Mouse (Mus musculus) T-helper 2 cell (primary cell): ENCODE results near the gene Ago4.
"Not testable (repeated sequence)": the region's sequence is repeated elsewhere in the genome, so short reads cannot be mapped to it uniquely, and the experiment has no call there.

Experiments
- in situ Hi-C: fragments of 300-600 bp; cut with MboI, MseI; formaldehyde crosslinking; loops from one replicate; pipeline ENCODE4 v1.15.1; 2025; ENCODE audit warnings: high pct_unique_total_duplicates

Gene Ago4

DNA sequence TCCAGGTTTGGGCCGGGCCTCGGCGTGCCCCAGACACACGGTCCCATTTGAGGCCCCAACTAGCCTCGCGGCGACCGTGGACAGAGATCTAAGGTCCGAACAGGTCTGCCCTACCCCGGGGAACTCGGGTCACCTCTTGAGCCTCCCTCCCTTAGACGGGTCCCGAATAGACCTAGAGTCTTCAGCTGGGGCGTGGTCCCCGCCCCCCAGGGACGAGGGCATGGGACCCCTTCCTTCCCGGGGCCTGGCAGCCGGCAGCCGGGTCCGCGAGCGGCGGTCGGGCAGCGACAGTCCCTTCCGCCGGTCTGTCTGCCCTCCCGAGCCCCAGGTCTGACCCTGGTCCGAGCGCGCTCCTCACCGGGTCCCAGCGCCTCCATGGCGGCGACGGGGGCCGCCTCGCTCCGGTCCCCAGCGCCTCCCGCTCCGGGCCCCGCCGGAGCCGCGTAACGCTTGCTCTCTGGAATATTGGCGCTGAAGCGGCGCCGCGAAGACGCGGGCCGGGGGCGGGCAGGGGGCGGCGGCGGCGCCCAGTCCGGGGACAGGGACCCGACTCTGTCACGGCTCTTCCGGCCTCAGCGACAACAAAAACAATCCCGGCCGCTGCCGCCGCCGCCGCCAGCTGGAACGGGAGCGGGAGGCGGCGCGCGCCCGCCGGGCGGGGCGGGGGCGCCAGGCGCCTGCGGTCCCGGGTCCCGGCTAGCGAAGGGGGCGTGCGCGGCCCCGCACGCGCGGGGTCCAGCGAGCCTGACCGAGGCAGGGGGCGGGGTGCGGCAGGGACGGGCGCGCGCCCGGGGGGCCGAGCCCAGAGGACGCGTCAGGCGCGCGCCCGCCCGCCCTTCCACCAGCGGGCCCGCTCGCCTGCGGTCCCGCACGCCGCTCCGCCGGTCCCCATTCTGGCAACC is at the start of gene Ago4:
Gene Ago4, minus strand, starts transcription at position 646 of the 902 bp plus-strand sequence.
- in situ Hi-C loops, result no loop called here

GRCm38 (mm10) chr4:126579077-126579476 is 45.8 kb upstream of the Ago4 start:
- in situ Hi-C loops, result no loop called here

DNA sequence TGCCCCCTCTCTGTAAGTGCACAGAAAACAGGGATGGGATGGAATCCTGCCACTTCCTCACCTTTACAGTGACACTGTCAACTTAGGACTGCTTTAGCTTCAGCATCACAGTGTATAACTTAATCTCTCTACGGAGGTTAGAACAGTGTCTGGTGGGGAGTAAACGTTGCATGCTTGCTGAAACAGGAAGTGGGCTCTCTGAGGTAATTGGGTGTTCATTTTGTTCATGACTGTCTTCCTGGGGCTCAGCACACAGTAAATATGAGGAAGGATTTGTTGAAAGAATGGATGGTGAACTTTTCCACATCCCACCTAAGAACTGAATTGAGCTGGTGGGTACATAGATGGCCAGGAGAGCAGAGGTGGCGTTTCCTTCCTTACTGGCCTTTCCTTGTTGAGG is 44.6 kb upstream of the Ago4 start:
- in situ Hi-C loops, result no loop called here

- in situ Hi-C loops, result no loop called here
These were observed 43.0 kb upstream of the Ago4 start for GRCm38 (mm10) chr4:126576281-126576680.

- in situ Hi-C loops, result no loop called here
These were observed 36.5 kb upstream of the Ago4 start for GRCm38 (mm10) chr4:126569783-126570182.

DNA sequence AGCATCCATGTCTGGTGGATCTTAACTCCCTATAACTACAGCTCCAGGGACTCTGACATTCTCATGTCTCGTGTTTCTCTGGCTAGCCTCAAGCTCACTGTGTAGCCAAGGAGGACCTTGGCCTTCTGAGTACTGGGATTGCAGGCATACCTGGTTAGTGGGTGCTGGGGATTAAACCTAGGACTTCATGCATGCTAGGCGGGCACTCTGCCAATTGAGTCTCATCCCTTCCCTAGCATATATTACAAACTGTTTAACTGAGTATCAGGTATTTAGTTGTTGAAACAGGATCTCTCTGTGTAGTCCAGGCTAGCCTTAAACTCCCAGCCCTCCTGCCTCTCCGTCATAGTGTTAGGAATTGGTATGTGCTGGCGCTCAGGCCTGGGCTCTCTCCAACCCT is 34.0 kb upstream of the Ago4 start:
- in situ Hi-C loops, result no loop called here

DNA sequence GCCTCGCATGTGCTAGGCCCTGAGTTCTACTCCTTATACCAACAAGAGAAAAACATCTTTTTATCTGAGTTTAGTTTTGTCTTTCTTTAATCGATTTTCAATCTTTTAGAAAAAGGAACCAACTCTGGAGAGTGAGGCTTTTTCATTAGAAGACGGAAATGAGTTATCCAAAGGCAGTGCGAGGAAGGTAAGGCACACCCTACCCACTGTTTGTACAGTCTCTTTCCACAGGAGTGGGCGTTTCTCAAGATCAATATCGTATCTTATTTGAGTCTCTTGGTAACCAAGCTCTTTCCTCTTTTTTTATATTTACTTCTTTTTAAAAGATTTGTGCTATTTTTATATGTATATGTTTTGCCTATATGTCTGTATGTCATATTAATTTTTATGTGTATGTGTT is 30.5 kb upstream of the Ago4 start:
- in situ Hi-C loops, result no loop called here

DNA sequence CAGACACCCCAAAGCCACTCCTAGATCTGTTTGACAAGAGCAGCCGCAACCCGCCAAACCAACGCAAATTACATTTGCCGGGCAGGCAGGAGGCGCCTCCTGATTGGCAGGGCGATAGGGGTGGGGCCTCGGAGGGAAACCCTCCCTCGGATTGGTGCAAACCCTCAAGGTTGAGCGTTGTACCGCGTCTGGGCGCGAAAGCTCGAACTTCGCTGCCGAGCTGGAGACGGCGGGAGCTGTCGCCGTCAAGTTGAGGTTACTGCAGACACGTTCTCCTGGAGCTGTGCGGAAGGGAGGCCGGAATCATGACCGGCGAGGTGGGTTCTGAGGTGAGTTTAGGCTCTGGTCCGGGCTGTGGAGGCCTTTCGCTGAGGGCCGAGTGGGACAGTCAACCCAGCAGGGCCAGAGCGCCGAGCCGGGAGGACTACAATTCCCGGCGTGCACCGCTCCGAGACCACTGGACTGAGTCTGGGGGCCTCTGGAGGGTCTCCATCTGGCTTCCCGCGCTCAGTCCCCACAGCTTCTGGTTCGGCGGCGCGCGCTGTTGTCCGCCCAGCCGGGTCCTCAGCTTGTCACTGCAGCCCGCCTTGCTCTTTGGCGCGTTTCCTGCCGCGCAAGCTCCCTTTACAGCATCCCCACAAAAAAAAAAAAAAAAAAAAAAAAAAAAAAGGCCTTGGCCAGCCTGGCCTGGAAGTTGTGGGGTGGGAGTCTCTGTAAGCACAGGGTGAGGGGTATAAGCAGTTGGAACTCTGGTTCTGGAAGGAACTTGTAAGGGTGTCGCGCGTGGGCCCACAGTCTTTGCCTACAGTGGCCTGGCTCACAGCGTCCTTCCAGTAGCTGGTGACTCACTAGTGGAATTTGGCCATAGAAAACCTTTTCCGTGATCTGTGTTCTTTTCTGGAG is 23.8 kb upstream of the Ago4 start, which contains the start of gene Clspn:
Gene Clspn, plus strand, starts transcription at position 127 of the 903 bp plus-strand sequence.
- in situ Hi-C loops, result loop anchor here (5.0 kb wide), 1 partner anchor 120 kb away; the partner anchor contains the start of gene Psmb2

- in situ Hi-C loops, result no loop called here
These were observed 21.2 kb upstream of the Ago4 start for GRCm38 (mm10) chr4:126554462-126554861.

- in situ Hi-C loops, result no loop called here
These were observed 20.4 kb upstream of the Ago4 start for GRCm38 (mm10) chr4:126553685-126554084.

- in situ Hi-C loops, result no loop called here
These were observed 19.8 kb upstream of the Ago4 start for GRCm38 (mm10) chr4:126553105-126553504.

DNA sequence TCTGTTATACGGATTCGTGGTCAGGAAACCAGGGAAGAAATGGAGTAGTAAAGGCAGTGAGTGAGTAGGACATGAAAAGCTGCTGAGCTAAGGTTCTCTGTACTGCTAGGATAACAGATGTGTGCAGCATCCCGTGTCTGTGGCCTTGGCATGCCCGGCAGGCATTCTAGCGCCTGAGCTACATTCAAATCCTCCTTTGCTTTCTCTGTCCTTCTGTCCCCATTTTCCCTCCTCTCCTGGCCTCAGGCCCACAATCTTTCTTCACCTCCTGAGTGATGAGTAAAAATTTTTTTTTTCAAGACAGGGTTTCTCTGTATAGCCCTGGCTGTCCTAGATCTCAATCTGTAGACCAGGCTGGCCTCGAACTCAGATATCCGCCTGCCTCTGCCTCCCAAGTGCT is 18.9 kb upstream of the Ago4 start:
- in situ Hi-C loops, result no loop called here

DNA sequence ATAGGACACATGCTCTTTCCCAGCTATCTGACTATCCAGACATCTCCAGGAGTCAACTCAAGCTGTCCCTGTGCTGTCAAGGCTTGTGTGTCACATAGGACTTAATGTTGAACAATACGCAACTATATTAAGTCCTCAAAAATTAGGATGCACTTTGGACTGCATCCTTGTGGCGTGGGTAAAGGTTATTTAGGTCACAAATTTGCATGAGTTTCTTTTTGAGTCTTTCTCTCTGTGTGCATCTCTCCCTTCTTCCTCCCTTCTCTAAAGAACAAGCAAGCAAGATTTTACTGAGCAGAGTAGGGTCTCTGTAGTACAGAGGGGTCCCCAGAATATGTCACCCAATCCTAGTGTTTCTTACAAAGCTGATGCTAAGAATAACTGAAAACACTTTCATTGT is 12.9 kb upstream of the Ago4 start:
- in situ Hi-C loops, result no loop called here

DNA sequence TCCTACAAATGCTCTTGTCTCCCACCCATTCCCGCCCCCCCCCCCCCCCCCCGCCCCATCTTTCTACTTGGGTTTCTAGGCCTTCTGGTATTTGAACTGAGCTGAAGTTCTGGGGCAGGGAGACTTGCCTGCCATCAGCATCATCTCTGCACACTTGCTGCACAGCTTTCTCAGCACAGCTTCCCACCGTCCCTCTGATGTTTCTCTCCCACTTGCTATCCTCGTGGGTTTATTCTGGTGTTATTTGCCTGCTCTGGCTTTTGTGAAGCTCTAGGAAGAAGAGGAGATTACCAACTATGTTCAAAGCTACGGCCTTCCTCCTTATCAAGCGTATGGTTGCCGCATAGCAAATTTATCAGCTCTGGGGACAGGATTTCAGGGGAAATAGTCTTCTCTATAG is 12.4 kb upstream of the Ago4 start:
- in situ Hi-C loops, result no loop called here

DNA sequence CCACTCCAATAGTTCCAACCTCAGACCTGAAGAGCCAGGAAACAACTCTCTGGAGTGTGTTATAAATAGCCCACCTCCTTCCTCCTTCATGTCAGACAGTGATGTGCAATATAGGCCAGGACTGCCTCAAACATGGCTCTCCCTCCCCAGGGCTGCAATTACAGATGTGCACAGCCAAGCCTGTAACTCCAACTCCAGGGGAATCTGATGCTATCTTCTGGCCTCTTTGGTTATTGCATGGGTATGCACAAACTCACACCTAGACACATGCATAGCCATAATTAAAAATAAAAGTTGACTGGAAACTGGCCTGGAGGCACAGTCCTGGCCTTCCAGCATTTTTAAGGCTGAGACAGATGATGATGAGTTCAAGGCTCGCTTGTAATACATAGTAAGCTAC is 11.7 kb upstream of the Ago4 start:
- in situ Hi-C loops, result no loop called here

DNA sequence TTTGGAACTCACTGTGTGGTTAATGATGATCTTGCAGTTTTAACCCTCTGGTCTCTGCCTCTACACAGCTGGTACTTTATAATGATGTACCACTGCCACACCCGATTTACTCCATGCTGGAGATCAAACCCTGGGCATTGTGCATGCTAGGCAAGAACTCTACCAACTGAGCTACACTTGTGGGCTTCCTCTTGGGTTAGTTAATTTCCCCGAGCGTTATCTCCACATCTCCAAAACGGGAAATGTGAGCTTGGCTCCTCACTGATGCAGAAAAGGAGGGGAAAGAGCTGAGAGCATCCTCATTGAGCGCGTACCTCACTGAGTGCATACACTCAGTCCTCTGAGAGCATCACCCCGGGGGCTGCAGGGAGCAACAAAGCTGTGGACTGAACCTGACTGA is 9.6 kb upstream of the Ago4 start:
- in situ Hi-C loops, result no loop called here

DNA sequence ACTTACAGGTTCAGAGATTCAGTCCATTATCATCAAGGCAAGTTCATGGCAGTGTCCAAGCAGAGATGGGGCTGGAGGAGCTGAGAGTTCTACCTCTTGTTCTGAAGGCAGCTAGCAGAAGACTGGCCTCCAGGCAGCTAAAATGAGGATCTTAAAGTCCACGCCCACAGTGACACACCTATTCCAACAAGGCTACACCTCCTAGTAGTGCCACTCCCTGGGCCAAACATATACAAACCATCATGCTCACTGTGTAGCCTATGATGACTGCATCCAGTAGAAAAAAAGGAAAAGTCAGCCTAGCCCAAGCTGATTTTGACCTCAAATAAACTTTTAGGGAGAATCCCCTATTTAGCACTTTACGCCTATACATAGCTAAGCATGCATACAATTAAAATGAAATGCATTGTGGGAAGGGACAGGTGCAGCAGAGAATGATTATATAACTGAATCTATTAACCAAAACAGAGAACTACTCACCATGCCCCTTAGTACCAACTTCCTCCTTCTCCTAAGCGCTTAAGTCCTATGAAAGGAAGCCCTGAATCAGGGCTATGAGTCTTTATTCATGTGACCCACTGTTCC is 7.3 kb upstream of the Ago4 start:
- in situ Hi-C loops, result no loop called here

DNA sequence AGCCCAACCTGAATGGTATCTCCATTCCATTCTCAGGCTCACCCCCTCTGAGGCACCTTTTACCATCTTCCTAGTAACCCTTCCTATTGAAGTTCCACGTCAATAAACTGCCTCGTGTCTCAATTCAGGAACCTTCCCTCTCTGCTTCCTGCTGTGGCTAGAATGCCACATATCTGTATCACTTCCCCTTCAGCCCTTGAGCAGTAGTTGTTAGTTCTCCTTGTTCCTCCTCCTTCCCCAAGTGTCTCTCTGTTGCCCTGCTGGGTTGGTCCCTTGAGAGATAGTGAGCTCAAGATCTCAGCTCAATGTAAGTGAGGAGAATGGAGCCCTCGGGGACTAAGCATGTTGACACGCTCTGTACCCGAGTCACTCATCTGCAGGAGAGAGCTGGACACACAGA is 3.6 kb upstream of the Ago4 start:
- in situ Hi-C loops, result no loop called here

- in situ Hi-C loops, result not testable (repeated sequence)
These were observed 2.4 kb upstream of the Ago4 start for GRCm38 (mm10) chr4:126535631-126536030.

DNA sequence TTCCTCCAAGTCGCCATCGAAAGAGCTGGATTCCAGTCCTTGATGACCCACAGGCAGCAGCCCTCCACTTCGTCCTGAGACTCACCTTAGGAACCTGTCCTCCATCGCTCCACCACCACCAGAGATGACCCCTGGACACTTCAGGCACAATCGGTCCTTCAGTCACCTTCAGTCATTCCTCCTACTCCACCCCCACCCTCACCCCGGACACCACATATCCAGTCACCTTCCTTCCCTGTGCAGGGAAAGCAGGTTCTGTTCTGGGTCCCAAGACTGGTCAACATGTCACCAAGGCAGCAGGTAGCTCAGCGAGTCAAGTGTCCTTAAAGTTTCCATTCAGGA is 428 bp upstream of the Ago4 start:
- in situ Hi-C loops, result no loop called here

DNA sequence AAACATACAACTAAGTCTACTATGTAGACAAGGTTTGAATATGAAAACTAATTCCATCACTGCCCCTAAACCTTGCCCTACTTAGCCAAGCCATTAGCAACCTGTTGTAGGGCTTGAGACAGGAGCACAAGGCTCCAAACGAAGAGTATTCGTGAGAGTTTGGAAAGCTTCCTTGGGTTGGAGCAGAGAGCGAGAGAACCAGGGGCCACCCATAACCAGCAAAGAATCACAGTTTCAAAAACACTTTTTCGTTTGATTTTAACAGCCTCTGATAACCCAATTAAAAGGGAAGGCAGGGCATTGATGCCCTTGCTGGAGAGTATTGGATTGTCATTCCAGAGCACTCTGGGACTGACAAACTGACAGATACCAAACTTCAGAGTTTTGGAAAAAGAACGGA is 980 bp downstream of the Ago4 start:
- in situ Hi-C loops, result no loop called here

- in situ Hi-C loops, result no loop called here
These were observed 6.4 kb downstream of the Ago4 start for GRCm38 (mm10) chr4:126526828-126527227.
